Mouse (Mus musculus) heart, postnatal 4 days (tissue): ENCODE results near the gene Ptpn18. TPM values are rescaled to one million over a fixed set of nuclear protein-coding genes. Genes with fewer than 3 reads are reported as not detected.
"Not testable (repeated sequence)": the region's sequence is repeated elsewhere in the genome, so short reads cannot be mapped to it uniquely, and the experiment has no call there.

ENCODE experiments used
- DNase-seq: peaks from one replicate; pipeline ENCODE4 v3.0.0; 2021
- microRNA-seq, 2 experiments: library from miRNA; unstranded; fragments of <30 nt; microRNA quantifications; one replicate each; pipeline ENCODE4 v1.2.0; 2021 to 2022
- total RNA-seq, 2 experiments: library from RNA; stranded (reverse); gene quantifications; 2 replicates each; pipeline ENCODE4 v1.2.3; 2021

The Ptpn18 gene
- total RNA-seq, 2 experiments from 2014 or later, result 7.8 to 9.3 TPM

GRCm38 (mm10) chr1:34517297-34517696 lies 57.7 kb downstream of the Ptpn18 start:
- DNase-seq, result not testable (repeated sequence)

GRCm38 (mm10) chr1:34517797-34518196 lies 58.2 kb downstream of the Ptpn18 start:
- DNase-seq, result not testable (repeated sequence)

- no peak for DNase-seq
These were observed 58.7 kb downstream of the Ptpn18 start for GRCm38 (mm10) chr1:34518259-34518658.

- no peak for DNase-seq
These were observed 62.8 kb downstream of the Ptpn18 start for GRCm38 (mm10) chr1:34522205-34522849.

GRCm38 (mm10) chr1:34522850-34523244 lies 63.3 kb downstream of the Ptpn18 start:
- DNase-seq, result no peak

GRCm38 (mm10) chr1:34523647-34524046 lies 64.1 kb downstream of the Ptpn18 start:
- DNase-seq, result no peak

Small RNA genes within 50 kb of the gene (microRNA-seq; reads per million reads assigned to microRNA genes)
- 0 to 0.82 reads per million in 2 experiments for gene Mir5103

Other genes starting within 250 kb of the Ptpn18 start
- gene Ccdc115, start 20.1 kb upstream of the Ptpn18 start, total RNA-seq, result 10 to 100 TPM; 16.4 to 19.9 TPM
- 10 to 100 TPM; 43.4 to 46.3 TPM for gene Imp4, start 19.9 kb upstream of the Ptpn18 start, total RNA-seq
- not detected for gene Prss39, start 38.6 kb downstream of the Ptpn18 start, total RNA-seq
- not detected for gene Cfc1, start 75.9 kb downstream of the Ptpn18 start, total RNA-seq
- gene Prss40, start 101.2 kb downstream of the Ptpn18 start, total RNA-seq, result not detected
- not detected for gene Amer3, start 119.9 kb downstream of the Ptpn18 start, total RNA-seq